Mouse (Mus musculus) lung, postnatal 25 days (tissue): Measurements from ENCODE around the gene Clcn7.

Experiments
- DNase-seq: peaks from one replicate; pipeline ENCODE4 v3.0.0; 2022; ENCODE audit warnings: low spot score

Gene Clcn7

DNA sequence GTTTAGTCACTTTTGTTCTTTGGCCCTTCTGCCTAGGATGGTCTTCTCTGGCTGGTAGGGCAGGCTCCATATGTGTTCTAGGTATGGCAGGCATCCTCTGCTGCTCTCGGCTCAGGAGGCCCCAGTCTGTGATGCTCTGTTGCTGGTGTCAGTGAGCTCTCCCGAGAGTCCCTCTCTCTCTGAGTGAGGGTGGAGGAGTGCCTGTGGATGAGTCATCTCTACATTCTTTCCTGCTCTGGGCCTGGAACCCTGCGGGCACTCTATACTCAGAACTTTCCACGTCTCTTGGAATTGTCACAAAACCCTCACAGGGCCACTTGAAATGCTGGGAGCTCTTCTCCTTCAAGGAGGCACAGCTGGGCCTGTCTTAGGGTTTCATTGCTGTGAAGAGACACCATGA, 78.5 kb downstream of the Clcn7 start:
- no peak for DNase-seq
